Mouse (Mus musculus): ENCODE data around the gene Prkcz.
A peak's percentile ranks its signal among the peaks of the same experiment; 100 is the strongest.

Prkcz gene

GRCm38 (mm10) chr4:155217241-155218103 lies 143.7 kb downstream of the Prkcz start:
- peak; percentile 48 for DNase-seq

DNA sequence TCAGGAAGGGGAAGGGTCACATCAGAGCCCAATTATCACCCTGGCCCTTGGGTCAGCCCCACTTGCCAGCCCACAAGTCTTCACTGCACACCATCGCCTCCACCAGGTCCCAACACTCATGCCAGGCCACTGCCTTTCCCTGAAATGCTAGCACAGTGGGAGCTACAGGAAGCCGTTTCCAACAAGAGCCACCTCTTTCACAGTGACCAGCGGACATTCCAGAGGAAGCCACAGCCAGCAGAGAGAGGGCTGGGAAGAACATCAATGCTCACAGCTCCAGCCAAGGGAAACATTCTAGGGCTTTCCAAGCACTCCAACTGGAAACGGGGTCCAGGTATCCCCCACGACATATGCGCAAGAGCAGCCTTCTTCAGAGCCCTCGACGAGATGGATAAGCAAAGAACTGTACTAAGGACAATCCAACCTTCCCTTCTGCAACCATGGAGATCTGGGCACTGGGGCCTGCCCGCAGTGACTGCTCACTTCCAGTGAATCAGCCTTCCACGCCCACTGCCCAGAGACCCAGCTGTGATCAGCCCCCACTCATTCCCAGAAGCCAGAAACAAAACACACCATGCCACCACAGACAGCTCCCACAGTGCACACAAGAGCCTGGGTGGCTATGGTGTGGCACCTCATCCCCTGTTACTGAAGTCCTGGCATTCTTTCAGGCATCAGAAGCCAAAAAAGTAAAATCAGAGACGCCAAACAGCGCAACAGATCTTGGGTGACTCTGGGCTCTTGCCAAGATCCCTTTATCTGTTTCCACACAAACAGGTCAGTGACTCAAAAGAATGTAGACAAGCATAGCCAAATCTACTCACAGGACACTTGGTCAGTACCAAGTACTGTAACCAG lies 145.2 kb downstream of the Prkcz start:
- DNase-seq: no peak

DNA sequence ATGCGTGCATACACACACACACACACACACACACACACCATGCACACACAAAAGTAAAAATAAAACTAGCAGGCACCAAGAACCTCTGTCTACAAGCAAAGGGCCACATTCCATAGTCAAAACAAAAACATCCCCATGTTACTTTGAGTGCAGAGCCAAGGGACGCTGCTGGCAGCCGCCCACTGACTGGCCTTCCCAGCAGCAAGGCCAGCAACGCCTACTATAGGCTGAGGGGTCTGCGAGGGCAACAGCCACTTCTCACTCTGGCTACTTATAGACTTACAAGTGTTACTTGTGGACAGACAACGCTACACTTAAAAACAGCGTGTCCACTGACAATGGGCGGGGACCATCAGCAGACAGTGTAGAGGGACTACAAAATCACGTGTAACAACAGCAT lies 146.0 kb downstream of the Prkcz start:
- DNase-seq: no peak

- no peak for DNase-seq
Measured at GRCm38 (mm10) chr4:155214793-155215192, 146.4 kb downstream of the Prkcz start.

DNA sequence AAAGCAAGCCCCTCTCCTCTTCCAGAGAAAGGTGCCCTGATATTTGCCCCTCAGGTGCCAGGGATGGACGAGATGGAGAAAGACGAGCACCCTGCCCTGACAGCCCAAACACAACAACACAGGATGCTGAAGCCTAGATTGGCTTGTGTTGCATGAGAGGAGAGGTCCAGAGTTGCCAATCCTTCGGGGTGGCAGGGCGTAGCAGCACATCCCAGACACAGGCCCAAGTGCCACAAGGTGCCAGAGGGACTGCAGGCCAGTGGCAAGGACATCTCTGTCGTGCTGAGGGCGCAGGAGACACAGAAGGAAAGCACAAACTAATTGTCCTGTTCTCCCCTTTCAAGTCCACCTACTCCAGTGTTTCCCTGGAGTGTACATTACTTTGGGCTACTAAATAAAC lies 147.0 kb downstream of the Prkcz start:
- no peak for DNase-seq

- DNase-seq: no peak
Measured at GRCm38 (mm10) chr4:155213752-155214054, 147.5 kb downstream of the Prkcz start.

- no peak for DNase-seq
Measured at GRCm38 (mm10) chr4:155213052-155213751, 148.0 kb downstream of the Prkcz start.
